Mouse (Mus musculus) limb, embryonic 14.5 days (tissue): ENCODE measurements at regions not wholly inside any gene's neighbourhood (a gene's known extent, or its start where the extent isn't known, plus 50 kb on each side); places are given as distances from the start of the nearest gene placed in this dataset.

Experiments
- ATAC-seq: fragments of 200-750 bp; cut with Nextera tagmentation; 2 replicates; pipeline ENCODE4 v1.8.0; 2017; ENCODE audit warnings: low read depth, moderate number of reproducible peaks, moderate TSS enrichment; ENCODE audit not compliant: low FRiP score
- DNase-seq: peaks from one replicate; pipeline ENCODE4 v3.0.0-alpha.2; 2015; ENCODE audit warnings: low spot score
- H3K27ac ChIP-seq: fragments of 300-500 bp; sonication (generic); replicated peaks from 2 replicates; pipeline ENCODE4 v1.5.1; 2014; ENCODE audit warnings: low read depth, mild to moderate bottlenecking, low read length, moderate library complexity, mixed read lengths
- H3K27me3 ChIP-seq: fragments of 300-500 bp; sonication (generic); 2 replicates; pipeline ENCODE4 v1.6.1; 2014; ENCODE audit warnings: low read length, mixed read lengths; ENCODE audit not compliant: control insufficient read depth, insufficient read depth
- H3K36me3 ChIP-seq: fragments of 300-500 bp; sonication (generic); 2 replicates; pipeline ENCODE4 v1.6.1; 2014; ENCODE audit warnings: mild to moderate bottlenecking, low read length, moderate library complexity, mixed read lengths; ENCODE audit not compliant: control insufficient read depth, insufficient read depth
- H3K4me1 ChIP-seq: fragments of 300-500 bp; sonication (generic); 2 replicates; pipeline ENCODE4 v1.6.1; 2014; ENCODE audit warnings: antibody characterized with exemption, low read length, mixed read lengths; ENCODE audit not compliant: control insufficient read depth, insufficient read depth
- H3K4me2 ChIP-seq: fragments of 300-500 bp; sonication (generic); replicated peaks from 2 replicates; pipeline ENCODE4 v1.6.1; 2014; ENCODE audit warnings: low read depth, mild to moderate bottlenecking, low read length, moderate library complexity; ENCODE audit not compliant: severe bottlenecking
- H3K4me3 ChIP-seq: fragments of 300-500 bp; sonication (generic); replicated peaks from 2 replicates; pipeline ENCODE4 v1.5.1; 2014; ENCODE audit warnings: low read length
- H3K9ac ChIP-seq: fragments of 300-500 bp; sonication (generic); 2 replicates; pipeline ENCODE4 v1.6.1; 2014; ENCODE audit warnings: mild to moderate bottlenecking, low read depth, low read length, moderate library complexity; ENCODE audit not compliant: severe bottlenecking
- H3K9me3 ChIP-seq: fragments of 300-500 bp; sonication (generic); 2 replicates; pipeline ENCODE4 v1.6.1; 2016; ENCODE audit warnings: low read length; ENCODE audit not compliant: control insufficient read depth
- POLR2A ChIP-seq: fragments of 200-500 bp; IDR thresholded peaks from 2 replicates; pipeline ENCODE4 v1.8.0; 2012; ENCODE audit warnings: inconsistent platforms, mild to moderate bottlenecking, moderate library complexity, borderline replicate concordance; ENCODE audit not compliant: insufficient read depth, insufficient read length; ENCODE audit errors: extremely low read depth
- WGBS: fragments of 180-500 bp; shearing (Covaris S2); extraction: QIAGEN DNeasy Blood & Tissue Kit; methylation state at CpG from one replicate; pipeline ENCODE4 v1.1.7; 2014; 5-methylcytosine and 5-hydroxymethylcytosine counted together

- WGBS = 78% methylated on average over 3 of the region's 3 CpGs
- Histone ChIP-seq H3K4me2 (no peak overlapping the region), H3K4me1 (peaks cover under 1% of the 10 kb centered on the region), H3K27ac (no peak overlapping the region), H3K4me3 (no peak overlapping the region), H3K36me3 (no peaks in the 10 kb centered on the region), H3K27me3 (no peaks in the 10 kb centered on the region), H3K9ac (no peak overlapping the region), H3K9me3 (no peaks in the 10 kb centered on the region)
- ATAC-seq = no peak
- no peak for TF ChIP-seq POLR2A
- DNase-seq = no peak
These were observed 237.1 kb upstream of the Mpped2 start for GRCm38 (mm10) chr2:106455972-106456371.

GRCm38 (mm10) chr2:106458003-106458402 lies 235.1 kb upstream of the Mpped2 start:
- no peak overlapping the region for H3K9ac ChIP-seq
- H3K4me2 ChIP-seq = no peak overlapping the region
- H3K9me3 ChIP-seq = no peaks in the 10 kb centered on the region
- H3K27me3 ChIP-seq = no peaks in the 10 kb centered on the region
- no peak overlapping the region for H3K4me3 ChIP-seq
- WGBS = 32% methylated on average over 5 of the region's 5 CpGs
- no peaks in the 10 kb centered on the region for H3K36me3 ChIP-seq
- no peak overlapping the region for H3K27ac ChIP-seq
- TF ChIP-seq POLR2A = no peak
- no peak for DNase-seq
- ATAC-seq = no peak; the same call in 1 of the 2 replicates
- peaks cover 16% of the 10 kb centered on the region for H3K4me1 ChIP-seq

GRCm38 (mm10) chr2:106461021-106461420 lies 232.0 kb upstream of the Mpped2 start:
- WGBS = 28% methylated on average over 8 of the region's 8 CpGs
- no peak for DNase-seq
- Histone ChIP-seq H3K27ac (no peak overlapping the region), H3K4me3 (no peak overlapping the region), H3K36me3 (no peaks in the 10 kb centered on the region), H3K4me2 (no peak overlapping the region), H3K9ac (no peak overlapping the region), H3K9me3 (no peaks in the 10 kb centered on the region), H3K4me1 (peaks cover 16% of the 10 kb centered on the region), H3K27me3 (no peaks in the 10 kb centered on the region)
- ATAC-seq = no peak
- TF ChIP-seq POLR2A = no peak

GRCm38 (mm10) chr2:106461490-106461889 lies 231.6 kb upstream of the Mpped2 start:
- no peak for ATAC-seq
- DNase-seq = no peak
- Histone ChIP-seq H3K27me3 (no peaks in the 10 kb centered on the region), H3K4me2 (no peak overlapping the region), H3K9ac (no peak overlapping the region), H3K9me3 (no peaks in the 10 kb centered on the region), H3K27ac (no peak overlapping the region), H3K4me3 (no peak overlapping the region), H3K4me1 (peaks cover 16% of the 10 kb centered on the region), H3K36me3 (no peaks in the 10 kb centered on the region)
- WGBS = 28% methylated on average over 7 of the region's 7 CpGs
- no peak for TF ChIP-seq POLR2A

- Histone ChIP-seq H3K4me2 (no peak overlapping the region), H3K9ac (no peak overlapping the region), H3K4me3 (no peak overlapping the region), H3K9me3 (no peaks in the 10 kb centered on the region), H3K4me1 (peaks cover 16% of the 10 kb centered on the region), H3K27ac (no peak overlapping the region), H3K27me3 (no peaks in the 10 kb centered on the region), H3K36me3 (no peaks in the 10 kb centered on the region)
- WGBS = 20% methylated on average over 12 of the region's 12 CpGs
- no peak for DNase-seq
- no peak for TF ChIP-seq POLR2A
- no peak for ATAC-seq
These were observed 231.0 kb upstream of the Mpped2 start for GRCm38 (mm10) chr2:106461973-106462637.

GRCm38 (mm10) chr2:106465055-106465454 lies 228.0 kb upstream of the Mpped2 start:
- ATAC-seq (no peak), DNase-seq (no peak)
- no peak for TF ChIP-seq POLR2A
- no peak overlapping the region for H3K4me2 ChIP-seq
- 70% methylated on average over 3 of the region's 3 CpGs for WGBS
- H3K27me3 ChIP-seq = no peaks in the 10 kb centered on the region
- H3K36me3 ChIP-seq = no peaks in the 10 kb centered on the region
- H3K4me3 ChIP-seq = no peak overlapping the region
- peaks cover 16% of the 10 kb centered on the region for H3K4me1 ChIP-seq
- H3K9ac ChIP-seq = no peak overlapping the region
- H3K27ac ChIP-seq = no peak overlapping the region
- no peaks in the 10 kb centered on the region for H3K9me3 ChIP-seq
